Mouse (Mus musculus) neutrophil, adult 5-6 weeks (primary cell): Measurements from ENCODE around the gene Nemp1. TPM values are rescaled to one million over a fixed set of nuclear protein-coding genes. Genes with fewer than 3 reads are reported as not detected.
"Not testable (repeated sequence)": the region's sequence is repeated elsewhere in the genome, so short reads cannot be mapped to it uniquely, and the experiment has no call there.

ENCODE experiments used
- ATAC-seq: fragments of 151-379, 151-347 bp; 2 replicates; pipeline ENCODE4 v1.8.0; 2017; ENCODE audit warnings: mild to moderate bottlenecking, moderate TSS enrichment; ENCODE audit not compliant: insufficient number of reproducible peaks, poor library complexity, low FRiP score, severe bottlenecking; ENCODE audit errors: extremely low read depth
- total RNA-seq: library from RNA; stranded (forward); fragments of 200-1000 nt; gene quantifications from 2 replicates; pipeline ENCODE4 v1.2.3, GENCODE M21; 2017

Gene Nemp1
- total RNA-seq, 1 experiment from 2014 or later, result 42.6 TPM

GRCm38 (mm10) chr10:127642772-127643552 is 23.7 kb upstream of the Nemp1 start, which contains the start of gene Stat6:
Gene Stat6, plus strand, starts transcription at chr10:127642986.
- ATAC-seq, result peak; percentile 83

GRCm38 (mm10) chr10:127643553-127644238 is 23.0 kb upstream of the Nemp1 start:
- peak; percentile 60 for ATAC-seq

- ATAC-seq, result no peak
These were observed 20.9 kb upstream of the Nemp1 start for GRCm38 (mm10) chr10:127645791-127646190.

GRCm38 (mm10) chr10:127652906-127653638 is 13.6 kb upstream of the Nemp1 start:
- ATAC-seq, result no peak

- ATAC-seq, result peak; percentile 8; the same call in 1 of the 2 replicates
These were observed 11.6 kb upstream of the Nemp1 start for GRCm38 (mm10) chr10:127654970-127655579.

GRCm38 (mm10) chr10:127657617-127658016 is 9.1 kb upstream of the Nemp1 start:
- ATAC-seq, result not testable (repeated sequence)

GRCm38 (mm10) chr10:127658076-127658475 is 8.6 kb upstream of the Nemp1 start:
- no peak for ATAC-seq

- ATAC-seq, result no peak
These were observed 7.2 kb upstream of the Nemp1 start for GRCm38 (mm10) chr10:127659551-127659950.

GRCm38 (mm10) chr10:127661291-127661914 is 5.3 kb upstream of the Nemp1 start:
- ATAC-seq, result no peak

GRCm38 (mm10) chr10:127661915-127662663 is 4.6 kb upstream of the Nemp1 start:
- ATAC-seq, result peak; percentile 16; the same call in 1 of the 2 replicates

GRCm38 (mm10) chr10:127662666-127663253 is 3.9 kb upstream of the Nemp1 start:
- no peak for ATAC-seq

GRCm38 (mm10) chr10:127663590-127663989 is 3.1 kb upstream of the Nemp1 start:
- ATAC-seq, result no peak

- no peak for ATAC-seq
These were observed 2.5 kb upstream of the Nemp1 start for GRCm38 (mm10) chr10:127664166-127664565.

GRCm38 (mm10) chr10:127664891-127665290 is 1.8 kb upstream of the Nemp1 start:
- ATAC-seq, result no peak

- no peak for ATAC-seq
These were observed 1.1 kb upstream of the Nemp1 start for GRCm38 (mm10) chr10:127665366-127666181.

GRCm38 (mm10) chr10:127667269-127668092 is 780 bp downstream of the Nemp1 start:
- peak; percentile 40 for ATAC-seq
